Mouse (Mus musculus) embryo, embryonic 11 days (tissue): Measurements from ENCODE around the gene Rabgap1l.

ENCODE experiments used
- DNase-seq: peaks from one replicate; pipeline ENCODE4 v3.0.0-alpha.2; 2015

Gene Rabgap1l

GRCm38 (mm10) chr1:160792686-160793355 is at the start of gene Rabgap1l:
TSS of gene Rabgap1l (minus strand) at chr1:160793211.
- DNase-seq: peak; percentile 97

GRCm38 (mm10) chr1:160842567-160842966 is 49.6 kb upstream of the Rabgap1l start:
- DNase-seq: no peak

GRCm38 (mm10) chr1:160840618-160841017 is 47.6 kb upstream of the Rabgap1l start:
- DNase-seq: no peak

GRCm38 (mm10) chr1:160839095-160839494 is 46.1 kb upstream of the Rabgap1l start:
- DNase-seq: no peak

- DNase-seq: no peak
These were observed 41.4 kb upstream of the Rabgap1l start for GRCm38 (mm10) chr1:160834446-160834845.

- DNase-seq: no peak
These were observed 39.4 kb upstream of the Rabgap1l start for GRCm38 (mm10) chr1:160832267-160833021.

- no peak for DNase-seq
These were observed 37.8 kb upstream of the Rabgap1l start for GRCm38 (mm10) chr1:160830608-160831498.

- DNase-seq: no peak
These were observed 32.4 kb upstream of the Rabgap1l start for GRCm38 (mm10) chr1:160825441-160825856.

- DNase-seq: no peak
These were observed 30.6 kb upstream of the Rabgap1l start for GRCm38 (mm10) chr1:160823638-160824037.

- no peak for DNase-seq
These were observed 21.2 kb upstream of the Rabgap1l start for GRCm38 (mm10) chr1:160814198-160814597.

- no peak for DNase-seq
These were observed 19.4 kb upstream of the Rabgap1l start for GRCm38 (mm10) chr1:160812428-160812827.

GRCm38 (mm10) chr1:160811930-160812329 is 18.9 kb upstream of the Rabgap1l start:
- no peak for DNase-seq

- no peak for DNase-seq
These were observed 12.3 kb upstream of the Rabgap1l start for GRCm38 (mm10) chr1:160805268-160805667.

- DNase-seq: no peak
These were observed 7.0 kb upstream of the Rabgap1l start for GRCm38 (mm10) chr1:160799972-160800371.

GRCm38 (mm10) chr1:160795016-160795415 is 2.0 kb upstream of the Rabgap1l start:
- no peak for DNase-seq

GRCm38 (mm10) chr1:160793791-160794757 is 1.1 kb upstream of the Rabgap1l start:
- no peak for DNase-seq

- DNase-seq: peak; percentile 70
These were observed 790 bp downstream of the Rabgap1l start for GRCm38 (mm10) chr1:160792156-160792685.

GRCm38 (mm10) chr1:160791381-160792155 is 1.4 kb downstream of the Rabgap1l start:
- no peak for DNase-seq

- DNase-seq: no peak
These were observed 2.4 kb downstream of the Rabgap1l start for GRCm38 (mm10) chr1:160790630-160791029.

GRCm38 (mm10) chr1:160789876-160790275 is 3.1 kb downstream of the Rabgap1l start:
- DNase-seq: no peak

- no peak for DNase-seq
These were observed 5.1 kb downstream of the Rabgap1l start for GRCm38 (mm10) chr1:160787926-160788325.
